Mouse (Mus musculus) liver, embryonic 13.5 days (tissue): Measurements from ENCODE around the gene Lcat. TPM values are rescaled to one million over a fixed set of nuclear protein-coding genes. Genes with fewer than 3 reads are reported as not detected.

ENCODE experiments used
- ATAC-seq: fragments of 200-750 bp; cut with Nextera tagmentation; 2 replicates; pipeline ENCODE4 v1.8.0; 2017; ENCODE audit warnings: low read depth, mild to moderate bottlenecking, moderate number of reproducible peaks, moderate library complexity
- DNase-seq: peaks from one replicate; pipeline ENCODE4 v3.0.0; 2022
- H3K27ac ChIP-seq: fragments of 300-500 bp; sonication (generic); 2 replicates; pipeline ENCODE4 v1.5.1; 2015; ENCODE audit warnings: moderate library complexity, mild to moderate bottlenecking, inconsistent platforms
- H3K27me3 ChIP-seq: fragments of 300-500 bp; sonication (generic); 2 replicates; pipeline ENCODE4 v1.6.1; 2015; ENCODE audit warnings: mild to moderate bottlenecking, inconsistent platforms
- H3K36me3 ChIP-seq: fragments of 300-500 bp; sonication (generic); 2 replicates; pipeline ENCODE4 v1.6.1; 2015; ENCODE audit warnings: mild to moderate bottlenecking, inconsistent platforms
- H3K4me1 ChIP-seq: fragments of 300-500 bp; sonication (generic); replicated peaks from 2 replicates; pipeline ENCODE4 v1.6.1; 2015; ENCODE audit warnings: inconsistent platforms
- H3K4me2 ChIP-seq: fragments of 300-500 bp; sonication (generic); 2 replicates; pipeline ENCODE4 v1.6.1; 2015; ENCODE audit warnings: inconsistent platforms, mild to moderate bottlenecking, moderate library complexity
- H3K4me3 ChIP-seq: fragments of 300-500 bp; sonication (generic); replicated peaks from 2 replicates; pipeline ENCODE4 v1.5.1; 2015; ENCODE audit warnings: mild to moderate bottlenecking, inconsistent platforms
- H3K9ac ChIP-seq: fragments of 300-500 bp; sonication (generic); 2 replicates; pipeline ENCODE4 v1.6.1; 2015; ENCODE audit warnings: mild to moderate bottlenecking, inconsistent platforms
- H3K9me3 ChIP-seq: fragments of 300-500 bp; sonication (generic); replicated peaks from 2 replicates; pipeline ENCODE4 v1.6.1; 2016; ENCODE audit warnings: inconsistent platforms
- WGBS: fragments of 180-500 bp; shearing (Covaris S2); methylation state at CpG from one replicate; pipeline ENCODE4 v1.1.7; 2015; ENCODE audit not compliant: insufficient replicate concordance; 5-methylcytosine and 5-hydroxymethylcytosine counted together
- polyA plus RNA-seq: library from polyadenylated mRNA; unstranded; fragments of >200 nt; fragmentation: Nextera tagmentation; extraction: Ambion mirVana; gene quantifications from 2 replicates; pipeline ENCODE4 v1.2.1, GENCODE M21; 2015

The Lcat gene
- polyA plus RNA-seq, 1 experiment from 2014 or later: 31.2 TPM

GRCm38 (mm10) chr8:105966692-105967311 is 23.6 kb upstream of the Lcat start:
- peak overlapping the region; percentile 96 for H3K4me2 ChIP-seq
- peak overlapping the region; percentile 87 for H3K9ac ChIP-seq
- peaks cover 68% of the 10 kb centered on the region for H3K4me1 ChIP-seq
- DNase-seq: peak; percentile 72
- H3K36me3 ChIP-seq: no peaks in the 10 kb centered on the region
- no peaks in the 10 kb centered on the region for H3K9me3 ChIP-seq
- peak overlapping the region; percentile 93 for H3K27ac ChIP-seq
- 5% methylated on average over 19 of the region's 19 CpGs for WGBS
- ATAC-seq: peak; percentile 79
- no peaks in the 10 kb centered on the region for H3K27me3 ChIP-seq
- H3K4me3 ChIP-seq: peak overlapping the region; percentile 84

- Histone ChIP-seq H3K9me3 (no peaks in the 10 kb centered on the region), H3K9ac (peak within 1 kb of the TSS; percentile 87), H3K27ac (peak within 1 kb of the TSS; percentile 93), H3K4me2 (peak within 1 kb of the TSS; percentile 96), H3K4me1 (peaks cover 77% of the 10 kb centered on the region), H3K36me3 (no peaks in the 10 kb centered on the region), H3K4me3 (peak within 1 kb of the TSS; percentile 84), H3K27me3 (no peaks in the 10 kb centered on the region)
- WGBS: 1% methylated on average over 47 of the region's 47 CpGs
- ATAC-seq (peak; percentile 72), DNase-seq (peak; percentile 65)
Measured at GRCm38 (mm10) chr8:105965905-105966341, 22.7 kb upstream of the Lcat start, which contains the start of gene Slc12a4. Gene Slc12a4 (minus strand): TSS chr8:105966097.

- DNase-seq (peak; percentile 46), ATAC-seq (peak; percentile 42)
- peak overlapping the region; percentile 87 for H3K9ac ChIP-seq
- peaks cover 82% of the 10 kb centered on the region for H3K4me1 ChIP-seq
- H3K4me2 ChIP-seq: peak overlapping the region; percentile 96
- no peaks in the 10 kb centered on the region for H3K9me3 ChIP-seq
- H3K27me3 ChIP-seq: no peaks in the 10 kb centered on the region
- peaks cover 2% of the 10 kb centered on the region for H3K36me3 ChIP-seq
- 2% methylated on average over 40 of the region's 40 CpGs for WGBS
- peak overlapping the region; percentile 93 for H3K27ac ChIP-seq
- peak overlapping the region; percentile 84 for H3K4me3 ChIP-seq
Measured at GRCm38 (mm10) chr8:105965266-105965904, 22.2 kb upstream of the Lcat start.

DNA sequence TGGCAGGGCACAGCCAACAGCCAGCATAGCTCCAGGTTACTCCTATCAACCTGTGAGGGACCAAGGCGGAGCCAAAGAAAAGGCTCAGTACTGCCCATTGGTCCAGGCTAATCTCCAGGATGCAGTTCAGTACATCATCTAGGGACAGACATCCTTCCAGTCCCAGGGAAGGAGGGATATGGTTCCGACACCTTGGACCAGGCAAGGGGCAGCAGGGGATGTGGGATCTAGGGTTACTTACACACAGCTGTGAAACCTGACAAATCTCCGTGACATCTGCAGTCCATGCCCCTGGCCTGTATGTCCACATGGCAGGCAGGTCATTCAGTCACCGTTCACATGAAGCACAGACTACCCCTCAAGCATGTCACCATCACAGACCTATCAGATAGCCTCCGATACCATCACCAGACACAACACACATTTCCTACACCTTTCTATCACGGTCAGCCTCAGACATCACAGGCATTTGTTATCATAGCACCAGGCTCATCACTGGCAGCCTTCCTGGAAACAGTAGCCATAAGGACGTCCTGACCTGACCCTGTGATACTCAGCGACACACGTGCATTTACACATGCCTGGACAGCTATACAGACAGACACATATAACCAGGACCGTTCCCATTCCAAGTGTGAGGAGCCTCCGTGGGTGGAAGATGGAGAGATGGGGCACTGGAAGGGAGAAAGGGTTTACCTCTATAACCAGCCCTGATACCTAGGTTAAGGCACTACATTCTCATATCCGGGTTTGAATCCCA is 21.5 kb upstream of the Lcat start:
- Histone ChIP-seq H3K4me2 (peak overlapping the region; percentile 96), H3K4me1 (peaks cover 89% of the 10 kb centered on the region), H3K36me3 (peaks cover 9% of the 10 kb centered on the region), H3K27me3 (no peaks in the 10 kb centered on the region), H3K27ac (peak overlapping the region; percentile 93), H3K9ac (peak overlapping the region; percentile 87), H3K9me3 (no peaks in the 10 kb centered on the region), H3K4me3 (peak overlapping the region; percentile 84)
- no peak for DNase-seq
- no peak for ATAC-seq
- WGBS: 45% methylated on average over 12 of the region's 12 CpGs

DNA sequence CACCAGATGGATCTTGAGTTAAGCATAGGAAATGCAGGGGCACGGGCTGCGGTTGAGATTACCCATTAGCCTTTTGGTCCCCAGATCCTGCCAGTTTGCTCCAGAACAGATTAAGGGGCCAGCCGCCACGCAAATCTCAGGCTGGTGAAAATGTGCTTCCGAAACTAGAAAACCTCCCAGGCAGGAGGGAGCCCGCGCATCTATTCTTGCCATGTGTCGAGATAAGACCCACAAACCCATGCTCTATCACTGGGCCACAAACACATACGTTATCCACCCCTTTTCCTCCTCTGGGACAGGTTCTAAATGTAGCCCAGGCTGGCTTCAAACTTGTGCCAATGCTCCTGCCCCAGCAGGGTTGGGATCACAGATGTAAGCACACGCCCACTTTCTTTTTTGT is 18.4 kb upstream of the Lcat start:
- Histone ChIP-seq H3K4me3 (peak overlapping the region; percentile 31), H3K27ac (peak overlapping the region; percentile 30; the same call in 1 of the 2 replicates), H3K9me3 (no peaks in the 10 kb centered on the region), H3K27me3 (no peaks in the 10 kb centered on the region), H3K4me2 (peak overlapping the region; percentile 65), H3K4me1 (peaks cover 75% of the 10 kb centered on the region), H3K36me3 (peaks cover 35% of the 10 kb centered on the region), H3K9ac (peak overlapping the region; percentile 41; the same call in 1 of the 2 replicates)
- DNase-seq: peak; percentile 58
- 17% methylated on average over 10 of the region's 10 CpGs for WGBS
- ATAC-seq: peak; percentile 39

- ATAC-seq (no peak), DNase-seq (peak; percentile 53)
- H3K9ac ChIP-seq: peak overlapping the region; percentile 41; the same call in 1 of the 2 replicates
- H3K27ac ChIP-seq: 0 out of 2 replicates have a peak overlapping the region, but pooled peaks have one; percentile 30
- H3K36me3 ChIP-seq: peaks cover 38% of the 10 kb centered on the region
- 45% methylated on average over 14 of the region's 14 CpGs for WGBS
- H3K27me3 ChIP-seq: no peaks in the 10 kb centered on the region
- no peaks in the 10 kb centered on the region for H3K9me3 ChIP-seq
- H3K4me2 ChIP-seq: peak overlapping the region; percentile 65
- peaks cover 70% of the 10 kb centered on the region for H3K4me1 ChIP-seq
- H3K4me3 ChIP-seq: peak overlapping the region; percentile 31
Measured at GRCm38 (mm10) chr8:105961101-105961500, 17.9 kb upstream of the Lcat start.

- no peak overlapping the region for H3K4me3 ChIP-seq
- ATAC-seq (no peak), DNase-seq (no peak)
- H3K4me1 ChIP-seq: peaks cover 54% of the 10 kb centered on the region
- no peak overlapping the region for H3K27ac ChIP-seq
- no peaks in the 10 kb centered on the region for H3K27me3 ChIP-seq
- peaks cover 50% of the 10 kb centered on the region for H3K36me3 ChIP-seq
- no peaks in the 10 kb centered on the region for H3K9me3 ChIP-seq
- 75% methylated on average over 7 of the region's 7 CpGs for WGBS
- H3K4me2 ChIP-seq: no peak overlapping the region
- no peak overlapping the region for H3K9ac ChIP-seq
Measured at GRCm38 (mm10) chr8:105959350-105959749, 16.2 kb upstream of the Lcat start.

- Histone ChIP-seq H3K4me3 (no peak overlapping the region), H3K9me3 (no peaks in the 10 kb centered on the region), H3K36me3 (peaks cover 63% of the 10 kb centered on the region), H3K4me2 (no peak overlapping the region), H3K27me3 (no peaks in the 10 kb centered on the region), H3K4me1 (peaks cover 38% of the 10 kb centered on the region), H3K27ac (no peak overlapping the region), H3K9ac (no peak overlapping the region)
- DNase-seq (no peak), ATAC-seq (no peak)
- 58% methylated on average over 3 of the region's 4 CpGs for WGBS
Measured at GRCm38 (mm10) chr8:105957813-105958212, 14.6 kb upstream of the Lcat start.

GRCm38 (mm10) chr8:105956556-105956955 is 13.4 kb upstream of the Lcat start:
- ATAC-seq (no peak), DNase-seq (no peak)
- H3K9ac ChIP-seq: no peak overlapping the region
- peaks cover 26% of the 10 kb centered on the region for H3K4me1 ChIP-seq
- H3K27me3 ChIP-seq: no peaks in the 10 kb centered on the region
- H3K9me3 ChIP-seq: no peaks in the 10 kb centered on the region
- no peak overlapping the region for H3K27ac ChIP-seq
- 92% methylated on average over 4 of the region's 4 CpGs for WGBS
- no peak overlapping the region for H3K4me3 ChIP-seq
- H3K4me2 ChIP-seq: no peak overlapping the region
- H3K36me3 ChIP-seq: peaks cover 74% of the 10 kb centered on the region

DNA sequence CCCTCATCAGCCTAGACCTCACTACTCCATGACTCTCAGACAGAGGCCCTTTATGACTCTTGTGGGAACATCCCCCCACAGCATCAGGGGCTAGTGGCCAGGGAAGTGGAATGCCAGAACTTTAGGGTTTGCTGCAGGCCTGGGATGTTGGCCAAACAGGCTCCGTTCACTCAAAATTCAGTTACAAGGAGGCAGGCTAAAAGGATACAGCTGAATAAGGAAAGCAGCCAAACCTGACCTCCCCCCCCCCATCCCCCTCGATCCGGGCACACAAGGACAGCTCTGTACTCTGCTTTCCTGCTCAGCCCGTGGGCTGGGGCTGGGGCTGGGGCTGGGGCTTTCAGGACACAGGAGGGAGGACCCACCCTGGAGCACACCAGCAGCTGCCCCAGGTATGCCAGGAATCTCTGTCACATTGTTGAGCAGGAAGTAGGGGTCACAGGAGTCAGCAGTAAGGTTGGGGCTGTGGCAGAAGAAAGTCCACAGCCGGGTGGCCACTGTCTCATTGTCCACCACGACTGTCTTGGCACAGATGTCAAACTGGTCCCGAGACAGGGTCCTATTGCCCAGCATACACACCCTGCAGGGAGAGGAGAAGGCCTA is 8.0 kb upstream of the Lcat start:
- no peaks in the 10 kb centered on the region for H3K9me3 ChIP-seq
- H3K4me1 ChIP-seq: peaks cover 11% of the 10 kb centered on the region
- no peak overlapping the region for H3K27ac ChIP-seq
- H3K27me3 ChIP-seq: no peaks in the 10 kb centered on the region
- H3K9ac ChIP-seq: no peak overlapping the region
- 66% methylated on average over 7 of the region's 7 CpGs for WGBS
- H3K4me2 ChIP-seq: no peak overlapping the region
- no peak for DNase-seq
- H3K36me3 ChIP-seq: peaks cover 88% of the 10 kb centered on the region
- no peak for ATAC-seq
- H3K4me3 ChIP-seq: no peak overlapping the region

DNA sequence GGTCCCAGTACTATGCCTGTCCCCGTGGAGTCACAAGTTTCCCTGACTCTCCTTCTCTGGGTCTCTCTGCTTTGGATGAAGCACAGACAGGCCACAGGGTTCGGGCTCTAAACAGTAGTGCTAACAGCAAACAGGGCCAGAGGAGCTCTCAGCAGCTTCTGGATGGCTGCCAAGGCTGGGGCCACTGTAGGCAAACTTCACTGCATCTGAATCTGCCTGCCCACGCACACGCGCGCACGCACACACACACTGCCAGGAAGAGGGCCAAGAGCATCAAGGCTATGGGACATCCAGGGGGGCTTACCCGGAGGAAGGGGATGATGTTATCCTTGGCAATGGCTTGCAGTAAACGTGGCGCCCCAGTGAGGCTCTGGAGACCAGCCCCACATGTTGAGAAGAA is 6.2 kb upstream of the Lcat start:
- Histone ChIP-seq H3K4me3 (no peak overlapping the region), H3K4me1 (peaks cover 11% of the 10 kb centered on the region), H3K9me3 (no peaks in the 10 kb centered on the region), H3K4me2 (no peak overlapping the region), H3K27ac (no peak overlapping the region; the same call in 1 of the 2 replicates), H3K27me3 (no peaks in the 10 kb centered on the region), H3K36me3 (peaks cover 94% of the 10 kb centered on the region), H3K9ac (no peak overlapping the region)
- DNase-seq: no peak
- peak; percentile 13; the same call in 1 of the 2 replicates for ATAC-seq
- WGBS: 76% methylated on average over 10 of the region's 10 CpGs
